Mouse (Mus musculus) megakaryocyte, embryonic 14.5 days (primary cell): ENCODE measurements at regions not wholly inside any gene's neighbourhood (a gene's known extent, or its start where the extent isn't known, plus 50 kb on each side); places are given as distances from the start of the nearest gene placed in this dataset.

Experiments
- FLI1 ChIP-seq: IDR thresholded peaks from 2 replicates; pipeline ENCODE4 v1.6.1; 2012; ENCODE audit warnings: low read length, inconsistent platforms, mixed read lengths
- GATA1 ChIP-seq: IDR thresholded peaks from 3 replicates; pipeline ENCODE4 v1.6.1; 2012; ENCODE audit warnings: mixed read lengths, low read length, inconsistent platforms, borderline replicate concordance

DNA sequence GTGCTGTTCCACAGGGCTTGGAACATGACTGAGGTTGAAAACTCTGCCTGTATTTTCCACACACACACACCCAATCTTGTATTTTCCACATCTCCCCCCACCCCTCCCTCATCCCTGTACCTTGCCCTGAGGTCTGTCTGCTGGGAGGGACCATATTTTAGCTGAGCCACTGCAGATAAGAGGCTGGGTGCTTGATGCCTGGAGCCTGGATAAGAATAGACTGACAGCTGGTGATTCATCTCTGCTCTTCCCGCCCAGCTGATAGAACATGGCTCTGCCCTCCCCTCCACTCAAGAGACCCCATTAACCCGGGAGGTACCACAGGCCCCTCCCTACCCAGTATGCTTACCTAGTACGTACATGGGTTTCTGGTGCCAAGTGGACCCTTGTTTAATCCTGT lies 132.3 kb downstream of the Tbx5 start:
- TF ChIP-seq GATA1, result no peak
- TF ChIP-seq FLI1, result no peak
